Mouse (Mus musculus) hindbrain, embryonic 12.5 days (tissue): ENCODE results near the gene Pias3. TPM values are rescaled to one million over a fixed set of nuclear protein-coding genes. Genes with fewer than 3 reads are reported as not detected.

Experiments used
- ATAC-seq: fragments of 200-750 bp; cut with Nextera tagmentation; 2 replicates; pipeline ENCODE4 v1.8.0; 2017; ENCODE audit warnings: moderate TSS enrichment; ENCODE audit not compliant: low FRiP score
- H3K27ac ChIP-seq: fragments of 300-500 bp; sonication (generic); 2 replicates; pipeline ENCODE4 v1.5.1; 2016; ENCODE audit warnings: mild to moderate bottlenecking
- H3K27me3 ChIP-seq: fragments of 300-500 bp; sonication (generic); 2 replicates; pipeline ENCODE4 v1.6.1; 2016; ENCODE audit warnings: mild to moderate bottlenecking
- H3K36me3 ChIP-seq: fragments of 300-500 bp; sonication (generic); 2 replicates; pipeline ENCODE4 v1.6.1; 2016; ENCODE audit warnings: mild to moderate bottlenecking
- H3K4me1 ChIP-seq: fragments of 300-500 bp; sonication (generic); 2 replicates; pipeline ENCODE4 v1.6.1; 2016
- H3K4me2 ChIP-seq: fragments of 300-500 bp; sonication (generic); replicated peaks from 2 replicates; pipeline ENCODE4 v1.6.1; 2016; ENCODE audit warnings: mild to moderate bottlenecking
- H3K4me3 ChIP-seq: fragments of 300-500 bp; sonication (generic); 2 replicates; pipeline ENCODE4 v1.5.1; 2016; ENCODE audit warnings: mild to moderate bottlenecking
- H3K9ac ChIP-seq: fragments of 300-500 bp; sonication (generic); 2 replicates; pipeline ENCODE4 v1.6.1; 2016; ENCODE audit warnings: mild to moderate bottlenecking, moderate library complexity
- H3K9me3 ChIP-seq: fragments of 300-500 bp; sonication (generic); replicated peaks from 2 replicates; pipeline ENCODE4 v1.6.1; 2016; ENCODE audit warnings: mild to moderate bottlenecking
- WGBS: fragments of 180-500 bp; shearing (Covaris S2); methylation state at CpG from one replicate; pipeline ENCODE4 v1.1.7; 2016; 5-methylcytosine and 5-hydroxymethylcytosine counted together
- polyA plus RNA-seq: library from polyadenylated mRNA; unstranded; fragments of >200 nt; fragmentation: Nextera tagmentation; extraction: Ambion mirVana; gene quantifications from 2 replicates; pipeline ENCODE4 v1.2.1, GENCODE M21; 2016

Pias3 gene
- polyA plus RNA-seq, 1 experiment from 2014 or later, result 48.2 TPM

- Histone ChIP-seq H3K4me2 (no peak overlapping the region), H3K4me1 (peaks cover 8% of the 10 kb centered on the region; the same call in 1 of the 2 replicates), H3K4me3 (no peak overlapping the region), H3K27ac (no peak overlapping the region), H3K27me3 (no peaks in the 10 kb centered on the region), H3K9me3 (no peaks in the 10 kb centered on the region), H3K36me3 (no peaks in the 10 kb centered on the region), H3K9ac (no peak overlapping the region)
- 0 out of 2 replicates have a peak, but pooled peaks have one; percentile 26 for ATAC-seq
- WGBS, result 45% methylated on average over 3 of the region's 3 CpGs
These were observed 5.9 kb upstream of the Pias3 start for GRCm38 (mm10) chr3:96690298-96690697.

- no peak overlapping the region for H3K9ac ChIP-seq
- 10% methylated on average over 3 of the region's 3 CpGs for WGBS
- no peak for ATAC-seq
These were observed 3.7 kb upstream of the Pias3 start for GRCm38 (mm10) chr3:96692506-96692905.

GRCm38 (mm10) chr3:96693579-96693978 is 2.6 kb upstream of the Pias3 start:
- no peak overlapping the region for H3K4me3 ChIP-seq
- H3K27me3 ChIP-seq, result no peaks in the 10 kb centered on the region
- peaks cover 25% of the 10 kb centered on the region for H3K4me1 ChIP-seq
- H3K9ac ChIP-seq, result no peak overlapping the region
- no peaks in the 10 kb centered on the region for H3K36me3 ChIP-seq
- WGBS, result 78% methylated on average over 1 of the region's 1 CpGs
- H3K9me3 ChIP-seq, result no peaks in the 10 kb centered on the region
- no peak for ATAC-seq
- no peak overlapping the region for H3K4me2 ChIP-seq
- no peak overlapping the region for H3K27ac ChIP-seq

More at GRCm38 (mm10) chr3:96692506-96692905, 3.7 kb upstream of the Pias3 start:
- Histone ChIP-seq H3K27ac (no peak overlapping the region), H3K36me3 (no peaks in the 10 kb centered on the region), H3K4me1 (peaks cover 18% of the 10 kb centered on the region), H3K9me3 (no peaks in the 10 kb centered on the region), H3K4me2 (no peak overlapping the region), H3K27me3 (no peaks in the 10 kb centered on the region), H3K4me3 (no peak overlapping the region)

- H3K27ac ChIP-seq, result peak overlapping the region; percentile 96
- peaks cover 25% of the 10 kb centered on the region for H3K36me3 ChIP-seq
- H3K27me3 ChIP-seq, result no peaks in the 10 kb centered on the region
- H3K9ac ChIP-seq, result peak overlapping the region; percentile 88
- peaks cover 25% of the 10 kb centered on the region for H3K4me1 ChIP-seq
- H3K4me2 ChIP-seq, result peak overlapping the region; percentile 69
- H3K4me3 ChIP-seq, result peak overlapping the region; percentile 86
- no peaks in the 10 kb centered on the region for H3K9me3 ChIP-seq
- WGBS, result under 1% methylated on average over 71 of the region's 85 CpGs
- ATAC-seq, result peak; percentile 93
These were observed 865 bp downstream of the Pias3 start for GRCm38 (mm10) chr3:96696766-96697732.

GRCm38 (mm10) chr3:96698993-96699690 is 3.0 kb downstream of the Pias3 start:
- no peak overlapping the region for H3K27ac ChIP-seq
- H3K4me3 ChIP-seq, result no peak overlapping the region
- no peaks in the 10 kb centered on the region for H3K9me3 ChIP-seq
- H3K27me3 ChIP-seq, result no peaks in the 10 kb centered on the region
- H3K36me3 ChIP-seq, result peaks cover 42% of the 10 kb centered on the region
- H3K4me1 ChIP-seq, result peaks cover 22% of the 10 kb centered on the region
- 57% methylated on average over 19 of the region's 19 CpGs for WGBS
- no peak for ATAC-seq
- H3K9ac ChIP-seq, result no peak overlapping the region
- H3K4me2 ChIP-seq, result no peak overlapping the region

- Histone ChIP-seq H3K4me1 (peaks cover 22% of the 10 kb centered on the region), H3K27me3 (no peaks in the 10 kb centered on the region), H3K9ac (no peak overlapping the region), H3K27ac (no peak overlapping the region), H3K36me3 (peaks cover 49% of the 10 kb centered on the region), H3K4me3 (no peak overlapping the region), H3K9me3 (no peaks in the 10 kb centered on the region), H3K4me2 (no peak overlapping the region)
- ATAC-seq, result no peak
- WGBS, result 52% methylated on average over 7 of the region's 7 CpGs
These were observed 4.2 kb downstream of the Pias3 start for GRCm38 (mm10) chr3:96700376-96700775.

GRCm38 (mm10) chr3:96701003-96701402 is 4.8 kb downstream of the Pias3 start:
- ATAC-seq, result no peak
- H3K27ac ChIP-seq, result no peak overlapping the region
- WGBS, result 82% methylated on average over 4 of the region's 4 CpGs
- H3K4me3 ChIP-seq, result no peak overlapping the region
- H3K4me2 ChIP-seq, result no peak overlapping the region
- no peaks in the 10 kb centered on the region for H3K27me3 ChIP-seq
- H3K4me1 ChIP-seq, result peaks cover 17% of the 10 kb centered on the region
- no peak overlapping the region for H3K9ac ChIP-seq
- peaks cover 49% of the 10 kb centered on the region for H3K36me3 ChIP-seq
- H3K9me3 ChIP-seq, result no peaks in the 10 kb centered on the region

GRCm38 (mm10) chr3:96704778-96705177 is 8.6 kb downstream of the Pias3 start:
- peaks cover 3% of the 10 kb centered on the region; the same call in 1 of the 2 replicates for H3K4me1 ChIP-seq
- no peak for ATAC-seq
- H3K9me3 ChIP-seq, result no peaks in the 10 kb centered on the region
- H3K36me3 ChIP-seq, result peaks cover 49% of the 10 kb centered on the region
- no peak overlapping the region for H3K9ac ChIP-seq
- 69% methylated on average over 11 of the region's 11 CpGs for WGBS
- no peak overlapping the region for H3K4me2 ChIP-seq
- H3K27me3 ChIP-seq, result peaks cover 6% of the 10 kb centered on the region
- H3K27ac ChIP-seq, result no peak overlapping the region
- H3K4me3 ChIP-seq, result no peak overlapping the region

- WGBS, result 94% methylated on average over 11 of the region's 11 CpGs
- peaks cover 50% of the 10 kb centered on the region for H3K36me3 ChIP-seq
These were observed 10.0 kb downstream of the Pias3 start for GRCm38 (mm10) chr3:96706217-96706616.

GRCm38 (mm10) chr3:96706984-96707383 is 10.8 kb downstream of the Pias3 start:
- ATAC-seq, result no peak
- peaks cover 6% of the 10 kb centered on the region for H3K27me3 ChIP-seq
- no peak overlapping the region for H3K9ac ChIP-seq
- H3K4me3 ChIP-seq, result no peak overlapping the region
- no peak overlapping the region for H3K4me2 ChIP-seq
- peaks cover 3% of the 10 kb centered on the region; the same call in 1 of the 2 replicates for H3K4me1 ChIP-seq
- no peak overlapping the region for H3K27ac ChIP-seq
- WGBS, result 83% methylated on average over 7 of the region's 7 CpGs
- H3K36me3 ChIP-seq, result peaks cover 50% of the 10 kb centered on the region
- H3K9me3 ChIP-seq, result no peaks in the 10 kb centered on the region

More at GRCm38 (mm10) chr3:96706217-96706616, 10.0 kb downstream of the Pias3 start:
- no peak overlapping the region for H3K4me3 ChIP-seq
- no peak overlapping the region for H3K27ac ChIP-seq
- no peak overlapping the region for H3K4me2 ChIP-seq
- H3K9ac ChIP-seq, result no peak overlapping the region
- H3K4me1 ChIP-seq, result peaks cover 3% of the 10 kb centered on the region; the same call in 1 of the 2 replicates
- H3K27me3 ChIP-seq, result peaks cover 6% of the 10 kb centered on the region
- no peaks in the 10 kb centered on the region for H3K9me3 ChIP-seq
- no peak for ATAC-seq

- Histone ChIP-seq H3K27me3 (peaks cover 6% of the 10 kb centered on the region), H3K4me3 (peak within 1 kb of the TSS; percentile 42), H3K4me2 (peak within 1 kb of the TSS; percentile 81), H3K27ac (no peak within 1 kb of the TSS), H3K4me1 (peaks cover 3% of the 10 kb centered on the region; the same call in 1 of the 2 replicates), H3K9ac (peak within 1 kb of the TSS; percentile 59), H3K36me3 (peaks cover 54% of the 10 kb centered on the region), H3K9me3 (no peaks in the 10 kb centered on the region)
- WGBS, result 6% methylated on average over 42 of the region's 42 CpGs
- ATAC-seq, result peak; percentile 83
These were observed 11.9 kb downstream of the Pias3 start, which contains the start of gene Nudt17 for GRCm38 (mm10) chr3:96707903-96708683. Gene Nudt17 (minus strand): TSS chr3:96708562.
